Mouse (Mus musculus) liver, embryonic 14.5 days (tissue): ENCODE measurements around the gene Lpp. TPM values are rescaled to one million over a fixed set of nuclear protein-coding genes. Genes with fewer than 3 reads are reported as not detected.

Experiments
- ATAC-seq: fragments of 200-750 bp; cut with Nextera tagmentation; 2 replicates; pipeline ENCODE4 v1.8.0; 2017; ENCODE audit warnings: moderate number of reproducible peaks, mild to moderate bottlenecking, moderate library complexity; ENCODE audit not compliant: insufficient read depth
- DNase-seq, 3 experiments: peaks; one replicate each; pipeline ENCODE4 v3.0.0-alpha.2; 2012 to 2013; ENCODE audit warnings: low read depth in 3 of 3, low spot score in 3 of 3
- H3K27ac ChIP-seq: fragments of 300-500 bp; sonication (generic); 2 replicates; pipeline ENCODE4 v1.5.1; 2014; ENCODE audit warnings: moderate library complexity, mild to moderate bottlenecking, control low read depth, inconsistent platforms
- H3K27me3 ChIP-seq: fragments of 300-500 bp; sonication (generic); 2 replicates; pipeline ENCODE4 v1.6.1; 2014; ENCODE audit warnings: mild to moderate bottlenecking, low read length, moderate library complexity; ENCODE audit not compliant: control insufficient read depth, insufficient read depth
- H3K36me3 ChIP-seq: fragments of 300-500 bp; sonication (generic); replicated peaks from 2 replicates; pipeline ENCODE4 v1.6.1; 2014; ENCODE audit warnings: low read depth; ENCODE audit not compliant: control insufficient read depth, insufficient read depth
- H3K4me1 ChIP-seq, 2 experiments: fragments of 200-500 bp in 1 of 2; fragments of 300-500 bp in 1 of 2; sonication (generic) in 1 of 2; replicated peaks; 2 replicates each; pipeline ENCODE4 v1.6.1; 2012 to 2014; ENCODE audit warnings: antibody characterized with exemption in 1 of 2, inconsistent platforms in 1 of 2, low read length in 1 of 2; ENCODE audit not compliant: control insufficient read depth in 2 of 2, insufficient read depth in 2 of 2
- H3K4me2 ChIP-seq: fragments of 300-500 bp; sonication (generic); 2 replicates; pipeline ENCODE4 v1.6.1; 2014; ENCODE audit warnings: low read depth, mild to moderate bottlenecking, control low read depth, moderate library complexity
- H3K4me3 ChIP-seq, 2 experiments: fragments of 200-500 bp in 1 of 2; fragments of 300-500 bp in 1 of 2; sonication (generic) in 1 of 2; 2 replicates each; pipeline ENCODE4 v1.5.1; 2012 to 2014; ENCODE audit warnings: low read depth in 2 of 2, low read length in 2 of 2, mild to moderate bottlenecking in 2 of 2, control low read depth in 1 of 2, inconsistent platforms in 1 of 2, moderate library complexity in 1 of 2; ENCODE audit not compliant: insufficient read depth in 1 of 2
- H3K9ac ChIP-seq: fragments of 300-500 bp; sonication (generic); replicated peaks from 2 replicates; pipeline ENCODE4 v1.6.1; 2014; ENCODE audit warnings: mild to moderate bottlenecking, control low read depth, moderate library complexity
- H3K9me3 ChIP-seq: fragments of 300-500 bp; sonication (generic); 2 replicates; pipeline ENCODE4 v1.6.1; 2016; ENCODE audit warnings: low read length, mixed read lengths; ENCODE audit not compliant: control insufficient read depth
- CTCF ChIP-seq: IDR thresholded peaks from 2 replicates; pipeline ENCODE4 v1.5.1; 2016; ENCODE audit warnings: antibody characterized with exemption, low read depth, control low read depth
- EP300 ChIP-seq: IDR thresholded peaks from 2 replicates; pipeline ENCODE4 v1.6.1; 2016; ENCODE audit warnings: antibody characterized with exemption, low read depth
- WGBS: fragments of 180-500 bp; shearing (Covaris S2); extraction: QIAGEN DNeasy Blood & Tissue Kit; methylation state at CpG from one replicate; pipeline ENCODE4 v1.1.7; 2014; ENCODE audit not compliant: insufficient replicate concordance; 5-methylcytosine and 5-hydroxymethylcytosine counted together
- polyA plus RNA-seq, 2 experiments: library from polyadenylated mRNA; depleted of rRNA in 1 of 2; stranded (reverse) in 1 of 2; unstranded in 1 of 2; fragments of >200 nt; fragmentation: Nextera tagmentation in 1 of 2; extraction: Ambion mirVana in 1 of 2; gene quantifications; 2 replicates each; pipeline versions ENCODE4 v1.2.1 to v1.2.3; 2012 to 2014

Lpp gene
- polyA plus RNA-seq, 2 experiments = 1.4 to 4.3 TPM

- 64% methylated on average over 7 of the region's 7 CpGs for WGBS
- Histone ChIP-seq H3K9me3 (no peaks in the 10 kb centered on the region), H3K4me2 (no peak overlapping the region), H3K4me1 (no peaks in the 10 kb centered on the region), H3K27ac (no peak overlapping the region), H3K36me3 (no peaks in the 10 kb centered on the region), H3K27me3 (no peaks in the 10 kb centered on the region), H3K9ac (no peak overlapping the region), H3K4me3 (no peak overlapping the region)
- no peak for ATAC-seq
- no peak for DNase-seq
- TF ChIP-seq EP300 (no peak), CTCF (no peak)
Observed at GRCm38 (mm10) chr16:24860445-24860844, 467.1 kb downstream of the Lpp start.

DNA sequence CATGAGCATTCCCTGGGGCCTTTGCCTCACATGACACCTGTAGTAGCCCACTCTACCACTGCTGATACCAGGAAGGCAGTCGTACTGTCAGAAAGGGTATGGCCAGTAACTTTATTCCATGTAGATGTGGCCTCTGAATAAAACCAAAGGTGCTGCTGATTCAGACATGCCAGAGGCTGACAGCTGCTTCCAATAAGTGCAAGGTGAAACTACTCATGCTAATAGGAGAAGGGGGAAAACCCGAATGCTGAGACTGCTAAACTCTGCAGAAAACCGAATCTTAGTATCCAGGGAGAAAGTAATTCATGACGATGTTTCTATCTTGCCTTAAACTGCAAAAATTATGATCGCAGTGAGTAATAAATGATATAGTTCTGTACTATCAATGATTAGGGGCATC is 468.1 kb downstream of the Lpp start:
- 65% methylated on average over 5 of the region's 5 CpGs for WGBS
- ATAC-seq = no peak

DNA sequence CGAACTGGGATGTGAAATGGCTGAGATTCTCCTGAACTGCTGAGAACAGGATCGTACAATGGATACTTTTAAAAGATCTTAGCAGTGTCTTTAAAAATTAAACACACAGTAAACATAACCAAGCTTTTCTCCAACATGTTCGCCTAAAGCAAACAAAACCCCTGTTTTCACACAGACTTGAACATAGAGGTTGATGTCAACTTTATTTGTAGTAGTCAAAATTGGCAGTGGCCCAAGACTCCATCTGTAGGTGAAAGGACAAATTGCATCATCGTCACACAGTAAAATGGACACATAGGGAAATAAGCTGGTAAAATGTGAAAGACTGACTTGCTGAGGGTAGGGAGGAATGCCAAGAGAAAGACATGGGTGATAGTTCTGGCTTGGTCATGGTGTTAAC is 480.9 kb downstream of the Lpp start:
- 46% methylated on average over 4 of the region's 4 CpGs for WGBS
- DNase-seq (peak; percentile 30 to 41 (median 32)), ATAC-seq (no peak)
- H3K4me3 ChIP-seq = no peak overlapping the region
- no peaks in the 10 kb centered on the region for H3K36me3 ChIP-seq
- H3K9ac ChIP-seq = no peak overlapping the region
- no peaks in the 10 kb centered on the region for H3K27me3 ChIP-seq
- no peak for TF ChIP-seq CTCF
- no peak for TF ChIP-seq EP300
- no peaks in the 10 kb centered on the region; the same call in 1 of the 2 replicates for H3K9me3 ChIP-seq
- H3K4me2 ChIP-seq = no peak overlapping the region
- peaks cover 0 to 4% of the 10 kb centered on the region in 2 experiments; a peak in 1 of 4 replicates for H3K4me1 ChIP-seq
- H3K27ac ChIP-seq = no peak overlapping the region

More for the DNA sequence above, 468.1 kb downstream of the Lpp start:
- TF ChIP-seq EP300 = no peak
- no peak for TF ChIP-seq CTCF
- H3K4me2 ChIP-seq = no peak overlapping the region
- no peaks in the 10 kb centered on the region for H3K27me3 ChIP-seq
- H3K9ac ChIP-seq = no peak overlapping the region
- no peaks in the 10 kb centered on the region for H3K36me3 ChIP-seq
- H3K9me3 ChIP-seq = no peaks in the 10 kb centered on the region
- H3K4me3 ChIP-seq = no peak overlapping the region
- H3K4me1 ChIP-seq = no peaks in the 10 kb centered on the region
- H3K27ac ChIP-seq = no peak overlapping the region
- DNase-seq = no peak

DNA sequence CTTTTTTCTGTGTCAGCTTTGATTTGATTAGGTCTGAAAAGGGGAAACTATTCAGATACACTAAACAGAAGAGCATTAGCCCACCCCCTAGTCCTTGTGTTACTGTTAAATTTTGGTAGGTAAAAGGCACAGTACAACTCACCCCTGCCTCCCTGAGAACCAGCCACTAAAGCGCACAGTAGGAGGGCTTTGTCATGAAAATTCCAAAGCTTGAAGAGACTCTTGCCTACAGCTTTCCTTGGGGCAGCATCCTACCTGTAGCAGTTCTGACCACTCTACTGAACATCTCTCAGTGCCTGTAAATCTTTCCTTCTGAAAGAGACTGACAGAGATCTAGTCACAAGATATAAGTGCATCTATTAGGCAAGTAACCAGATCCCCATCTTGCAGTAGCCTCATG is 482.4 kb downstream of the Lpp start:
- peaks cover 0 to 4% of the 10 kb centered on the region in 2 experiments; a peak in 1 of 4 replicates for H3K4me1 ChIP-seq
- no peak for TF ChIP-seq CTCF
- no peak for TF ChIP-seq EP300
- no peak for DNase-seq
- H3K27ac ChIP-seq = no peak overlapping the region
- no peak for ATAC-seq
- H3K9ac ChIP-seq = no peak overlapping the region
- H3K4me2 ChIP-seq = no peak overlapping the region
- H3K4me3 ChIP-seq = no peak overlapping the region
- no peaks in the 10 kb centered on the region; the same call in 1 of the 2 replicates for H3K9me3 ChIP-seq
- H3K36me3 ChIP-seq = no peaks in the 10 kb centered on the region
- H3K27me3 ChIP-seq = no peaks in the 10 kb centered on the region
- 60% methylated on average over 1 of the region's 1 CpGs for WGBS

- no peak overlapping the region for H3K9ac ChIP-seq
- H3K9me3 ChIP-seq = no peaks in the 10 kb centered on the region
- H3K36me3 ChIP-seq = no peaks in the 10 kb centered on the region
- H3K4me3 ChIP-seq = no peak overlapping the region
- H3K27ac ChIP-seq = no peak overlapping the region
- H3K4me2 ChIP-seq = no peak overlapping the region
- no peaks in the 10 kb centered on the region for H3K27me3 ChIP-seq
- peaks cover 0 to 4% of the 10 kb centered on the region in 2 experiments; a peak in 1 of 4 replicates for H3K4me1 ChIP-seq
- DNase-seq = no peak
- WGBS = 58% methylated on average over 4 of the region's 4 CpGs
- TF ChIP-seq EP300 = no peak
- no peak for TF ChIP-seq CTCF
- ATAC-seq = no peak
Observed at GRCm38 (mm10) chr16:24878977-24879376, 485.7 kb downstream of the Lpp start.
